Mouse (Mus musculus) embryonic facial prominence, embryonic 11.5 days (tissue): ENCODE measurements around the gene Cd81. TPM values are rescaled to one million over a fixed set of nuclear protein-coding genes. Genes with fewer than 3 reads are reported as not detected.

Source experiments
- ATAC-seq: fragments of 200-750 bp; cut with Nextera tagmentation; replicated peaks from 2 replicates; pipeline ENCODE4 v1.8.0; 2017; ENCODE audit warnings: low read depth; ENCODE audit not compliant: insufficient number of reproducible peaks, low FRiP score, low TSS enrichment
- DNase-seq: peaks from one replicate; pipeline ENCODE4 v3.0.0-alpha.2; 2015; ENCODE audit warnings: low spot score
- H3K27ac ChIP-seq: fragments of 300-500 bp; sonication (generic); replicated peaks from 2 replicates; pipeline ENCODE4 v1.5.1; 2014; ENCODE audit warnings: mild to moderate bottlenecking, low read depth, low read length, control low read depth
- H3K27me3 ChIP-seq: fragments of 300-500 bp; sonication (generic); 2 replicates; pipeline ENCODE4 v1.6.1; 2014; ENCODE audit warnings: mild to moderate bottlenecking, low read length, moderate library complexity, mixed read lengths; ENCODE audit not compliant: control insufficient read depth, insufficient read depth
- H3K36me3 ChIP-seq: fragments of 300-500 bp; sonication (generic); replicated peaks from 2 replicates; pipeline ENCODE4 v1.6.1; 2014; ENCODE audit warnings: low read depth, mild to moderate bottlenecking, low read length, moderate library complexity, mixed read lengths; ENCODE audit not compliant: control insufficient read depth, insufficient read depth
- H3K4me1 ChIP-seq: fragments of 300-500 bp; sonication (generic); 2 replicates; pipeline ENCODE4 v1.6.1; 2014; ENCODE audit warnings: low read length, mixed read lengths; ENCODE audit not compliant: control insufficient read depth, insufficient read depth
- H3K4me2 ChIP-seq: fragments of 300-500 bp; sonication (generic); 2 replicates; pipeline ENCODE4 v1.6.1; 2014; ENCODE audit warnings: low read depth, mild to moderate bottlenecking, control low read depth, low read length, moderate library complexity
- H3K4me3 ChIP-seq: fragments of 300-500 bp; sonication (generic); 2 replicates; pipeline ENCODE4 v1.5.1; 2014; ENCODE audit warnings: low read depth, low read length, control low read depth
- H3K9ac ChIP-seq: fragments of 300-500 bp; sonication (generic); replicated peaks from 2 replicates; pipeline ENCODE4 v1.6.1; 2014; ENCODE audit warnings: mild to moderate bottlenecking, control low read depth, low read length
- H3K9me3 ChIP-seq: fragments of 300-500 bp; sonication (generic); replicated peaks from 2 replicates; pipeline ENCODE4 v1.6.1; 2016; ENCODE audit warnings: mild to moderate bottlenecking, low read length, inconsistent platforms, mixed read lengths; ENCODE audit not compliant: control insufficient read depth
- WGBS: fragments of 180-500 bp; shearing (Covaris S2); extraction: QIAGEN DNeasy Blood & Tissue Kit; methylation state at CpG from one replicate; pipeline ENCODE4 v1.1.7; 2014; 5-methylcytosine and 5-hydroxymethylcytosine counted together
- polyA plus RNA-seq: library from polyadenylated mRNA; unstranded; fragments of >200 nt; fragmentation: Nextera tagmentation; extraction: Ambion mirVana; gene quantifications from 2 replicates; pipeline ENCODE4 v1.2.1, GENCODE M21; 2014

Gene Cd81
- polyA plus RNA-seq = 286 and 304 TPM in 2 replicates

DNA sequence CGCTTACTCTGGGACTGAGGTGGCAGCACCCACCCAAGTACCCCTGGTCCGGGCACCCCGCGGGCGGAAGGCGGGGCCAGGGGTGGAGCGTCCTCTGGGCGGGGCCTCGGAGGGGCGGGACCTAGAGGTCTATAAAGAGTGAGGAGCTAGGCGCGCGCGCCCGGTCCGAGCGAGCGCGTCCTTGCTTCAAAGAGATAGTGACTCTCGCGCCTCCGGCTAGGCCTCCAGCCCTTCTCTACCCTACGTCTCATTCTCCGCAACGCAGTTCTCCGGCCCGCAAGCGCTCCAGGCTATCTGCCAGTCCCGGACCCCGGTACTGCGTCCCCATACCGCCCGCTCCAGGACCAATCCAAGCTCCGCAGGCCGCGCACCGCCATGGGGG is at the start of gene Cd81:
TSS of gene Cd81 (plus strand) at position 114 of the 382 bp plus-strand sequence.
- DNase-seq (peak; percentile 87), ATAC-seq (peak; percentile 60)
- 0% methylated on average over 34 of the region's 37 CpGs for WGBS
- no peaks in the 10 kb centered on the region for H3K27me3 ChIP-seq
- H3K9me3 ChIP-seq = no peaks in the 10 kb centered on the region
- peak within 1 kb of the TSS; percentile 86 for H3K4me2 ChIP-seq
- peaks cover 3% of the 10 kb centered on the region; the same call in 1 of the 2 replicates for H3K4me1 ChIP-seq
- H3K4me3 ChIP-seq = peak within 1 kb of the TSS; percentile 91
- H3K27ac ChIP-seq = peak within 1 kb of the TSS; percentile 70
- no peaks in the 10 kb centered on the region for H3K36me3 ChIP-seq
- H3K9ac ChIP-seq = peak within 1 kb of the TSS; percentile 92

- WGBS = 79% methylated on average over 4 of the region's 4 CpGs
- H3K36me3 ChIP-seq = no peaks in the 10 kb centered on the region
Measured at GRCm38 (mm10) chr7:143004727-143005343, 47.7 kb upstream of the Cd81 start, which contains the start of gene Tspan32. Gene Tspan32 (plus strand): TSS chr7:143005046.

DNA sequence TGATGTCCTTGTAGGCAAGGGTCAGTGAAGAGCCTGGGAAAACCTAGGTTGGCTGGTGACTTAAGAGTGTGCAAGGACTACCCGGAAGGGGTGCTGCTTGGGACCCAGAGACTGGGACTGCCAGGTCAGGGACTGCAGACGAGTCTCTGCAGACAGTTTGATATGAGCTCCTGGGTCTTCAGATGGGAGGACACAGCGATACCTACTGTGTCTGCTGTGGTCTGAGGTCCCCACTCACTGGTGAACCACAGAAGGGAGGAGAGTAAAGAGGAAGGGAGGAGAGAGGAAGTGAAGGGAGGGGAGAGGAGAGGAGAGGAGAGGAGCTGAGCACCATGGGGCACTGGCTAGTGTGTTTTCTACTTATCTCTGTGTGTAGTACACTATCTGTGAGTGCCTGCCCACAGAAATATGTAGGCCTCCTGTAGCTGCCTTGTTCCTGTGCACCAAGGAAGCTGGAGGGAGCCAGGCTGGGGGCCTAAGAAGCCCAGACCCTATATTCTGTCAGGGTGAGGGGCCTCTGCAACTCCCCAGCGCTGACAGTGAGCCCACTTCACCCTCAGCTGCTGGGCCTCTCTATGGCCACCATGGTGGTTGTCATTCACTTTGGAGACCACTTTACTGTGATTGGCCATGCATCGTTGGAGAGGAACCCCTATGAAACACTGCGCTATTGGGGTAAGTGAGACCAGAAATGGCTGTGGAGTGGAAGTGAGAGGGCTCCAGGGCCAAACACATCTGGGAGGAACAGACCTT is 47.0 kb upstream of the Cd81 start:
- no peaks in the 10 kb centered on the region for H3K27me3 ChIP-seq
- 87% methylated on average over 6 of the region's 6 CpGs for WGBS
- no peak overlapping the region; the same call in 1 of the 2 replicates for H3K9ac ChIP-seq
- no peak overlapping the region for H3K27ac ChIP-seq
- no peaks in the 10 kb centered on the region for H3K9me3 ChIP-seq
- no peak for DNase-seq
- no peaks in the 10 kb centered on the region for H3K36me3 ChIP-seq
- no peak overlapping the region for H3K4me3 ChIP-seq
- ATAC-seq = no peak
- peaks cover 4% of the 10 kb centered on the region for H3K4me1 ChIP-seq
- H3K4me2 ChIP-seq = no peak overlapping the region

More at GRCm38 (mm10) chr7:143004727-143005343, 47.7 kb upstream of the Cd81 start, which contains the start of gene Tspan32:
- ATAC-seq = no peak
- DNase-seq = no peak
- Histone ChIP-seq H3K27ac (no peak within 1 kb of the TSS), H3K27me3 (no peaks in the 10 kb centered on the region), H3K4me2 (no peak within 1 kb of the TSS), H3K4me3 (no peak within 1 kb of the TSS), H3K9ac (no peak within 1 kb of the TSS; the same call in 1 of the 2 replicates), H3K9me3 (no peaks in the 10 kb centered on the region), H3K4me1 (peaks cover 4% of the 10 kb centered on the region)

GRCm38 (mm10) chr7:143006097-143006755 is 46.3 kb upstream of the Cd81 start:
- Histone ChIP-seq H3K4me2 (no peak overlapping the region), H3K4me3 (no peak overlapping the region), H3K9me3 (no peaks in the 10 kb centered on the region), H3K9ac (no peak overlapping the region), H3K4me1 (peaks cover 4% of the 10 kb centered on the region), H3K27ac (no peak overlapping the region), H3K27me3 (no peaks in the 10 kb centered on the region), H3K36me3 (no peaks in the 10 kb centered on the region)
- no peak for ATAC-seq
- no peak for DNase-seq
- 79% methylated on average over 2 of the region's 2 CpGs for WGBS

DNA sequence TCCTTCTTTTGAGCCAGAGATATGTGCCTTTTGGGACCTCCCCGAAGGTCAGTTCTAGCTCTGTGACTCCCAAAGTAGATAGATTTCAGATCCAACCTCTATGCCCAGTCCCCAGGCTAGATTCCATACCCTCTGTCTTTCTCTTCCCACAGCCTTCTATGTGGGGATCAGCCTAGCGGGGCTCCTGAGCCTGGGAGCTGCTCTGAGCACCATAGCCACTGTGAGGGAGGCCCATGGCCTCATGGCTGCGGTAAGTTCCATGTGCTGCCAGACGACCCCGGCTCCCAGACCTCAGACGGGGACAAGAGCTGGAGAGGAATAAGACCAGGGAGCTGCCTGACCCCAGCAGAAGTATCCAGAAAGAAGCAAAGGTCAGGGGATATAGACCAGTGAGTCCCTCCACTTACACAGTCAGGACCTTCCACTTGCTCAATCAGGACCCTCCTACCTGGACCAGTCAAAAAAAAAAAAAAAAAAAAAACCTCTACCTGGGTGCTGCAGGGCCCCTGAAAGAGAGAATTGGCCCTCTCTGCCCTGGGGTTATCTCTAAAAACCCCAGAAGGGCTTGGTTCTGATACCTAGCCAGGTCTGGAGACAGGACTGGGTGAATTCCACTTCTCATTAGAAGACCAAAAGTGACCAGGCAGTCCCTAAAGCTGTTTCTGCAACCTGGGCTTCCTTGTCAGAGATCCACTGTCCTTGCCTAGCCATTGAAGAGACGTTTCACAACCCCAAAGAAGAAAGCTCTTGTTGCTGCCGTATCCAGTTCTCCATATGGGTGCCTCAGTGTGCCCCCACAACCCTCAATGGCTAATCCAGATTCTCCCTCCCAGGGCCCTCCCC is 45.6 kb upstream of the Cd81 start:
- no peaks in the 10 kb centered on the region for H3K36me3 ChIP-seq
- 86% methylated on average over 8 of the region's 8 CpGs for WGBS
- peaks cover 4% of the 10 kb centered on the region for H3K4me1 ChIP-seq
- H3K4me2 ChIP-seq = no peak overlapping the region
- no peak overlapping the region for H3K9ac ChIP-seq
- H3K27ac ChIP-seq = no peak overlapping the region
- H3K27me3 ChIP-seq = no peaks in the 10 kb centered on the region
- H3K9me3 ChIP-seq = no peaks in the 10 kb centered on the region
- ATAC-seq (no peak), DNase-seq (no peak)
- no peak overlapping the region for H3K4me3 ChIP-seq

DNA sequence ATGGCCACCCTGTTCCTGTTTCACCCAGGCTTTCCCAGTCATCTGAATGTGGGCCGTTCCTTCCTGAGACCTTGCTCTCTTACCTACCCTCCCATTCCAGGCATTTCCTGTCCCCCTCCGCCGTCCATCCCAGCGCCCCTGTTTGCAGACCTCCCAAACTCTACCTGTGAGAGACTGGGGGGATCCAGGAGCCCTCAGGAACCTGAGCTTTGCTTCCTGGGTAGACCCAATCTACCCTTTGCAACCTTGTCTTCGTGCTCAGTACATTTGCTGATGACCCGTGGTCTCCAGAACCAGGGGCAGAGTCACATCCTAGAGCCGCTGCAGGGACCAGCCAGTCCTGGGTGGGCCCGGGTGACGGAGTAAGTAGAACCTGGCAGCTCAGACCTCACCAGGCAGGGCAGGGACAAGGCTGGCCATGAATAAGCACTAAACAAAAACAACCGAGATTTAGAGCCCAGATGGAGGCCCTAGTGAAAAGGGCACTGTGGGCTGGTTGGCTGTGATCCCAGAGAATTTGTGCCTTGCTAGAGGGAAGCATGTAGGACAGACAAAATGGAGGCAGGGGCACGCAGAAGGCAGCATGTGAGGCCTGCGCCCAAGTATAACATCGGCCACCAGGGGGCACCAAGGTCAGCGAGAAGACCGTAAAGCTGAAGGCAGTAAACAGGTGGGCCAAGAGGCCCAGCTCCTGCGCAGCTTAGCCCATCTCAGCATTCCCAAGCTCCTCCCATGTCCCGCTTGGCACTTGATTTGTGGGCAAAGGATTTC is 44.8 kb upstream of the Cd81 start:
- Histone ChIP-seq H3K4me2 (no peak overlapping the region), H3K36me3 (no peaks in the 10 kb centered on the region), H3K4me1 (peaks cover 4% of the 10 kb centered on the region), H3K4me3 (no peak overlapping the region), H3K9me3 (no peaks in the 10 kb centered on the region), H3K27me3 (no peaks in the 10 kb centered on the region), H3K27ac (peak overlapping the region; percentile 79; the same call in 1 of the 2 replicates), H3K9ac (peak overlapping the region; percentile 15; the same call in 1 of the 2 replicates)
- peak; percentile 58 for ATAC-seq
- peak; percentile 94 for DNase-seq
- 41% methylated on average over 17 of the region's 17 CpGs for WGBS

- DNase-seq = peak; percentile 47
- peak overlapping the region; percentile 79 for H3K27ac ChIP-seq
- peak overlapping the region; percentile 15; the same call in 1 of the 2 replicates for H3K9ac ChIP-seq
Measured at GRCm38 (mm10) chr7:143008370-143008926, 44.1 kb upstream of the Cd81 start.

More at GRCm38 (mm10) chr7:143008370-143008926, 44.1 kb upstream of the Cd81 start:
- no peak overlapping the region for H3K4me2 ChIP-seq
- peak; percentile 32 for ATAC-seq
- no peaks in the 10 kb centered on the region for H3K9me3 ChIP-seq
- no peaks in the 10 kb centered on the region for H3K36me3 ChIP-seq
- H3K27me3 ChIP-seq = no peaks in the 10 kb centered on the region
- WGBS = 51% methylated on average over 8 of the region's 8 CpGs
- peaks cover 4% of the 10 kb centered on the region for H3K4me1 ChIP-seq
- H3K4me3 ChIP-seq = no peak overlapping the region
